Mouse (Mus musculus): ENCODE data around the gene Mtus2. TPM values are rescaled to one million over a fixed set of nuclear protein-coding genes. Genes with fewer than 3 reads are reported as not detected.

The Mtus2 gene
- total RNA-seq, 2 experiments from 2014 or later, result 0.35 to 0.73 TPM

- DNase-seq, result no peak
- intact Hi-C loops (cut with DNase I; ENCODE audit: low total_unique reads), result no loop called here
Observed at GRCm38 (mm10) chr5:148084766-148085165, 127.6 kb downstream of the Mtus2 start.

DNA sequence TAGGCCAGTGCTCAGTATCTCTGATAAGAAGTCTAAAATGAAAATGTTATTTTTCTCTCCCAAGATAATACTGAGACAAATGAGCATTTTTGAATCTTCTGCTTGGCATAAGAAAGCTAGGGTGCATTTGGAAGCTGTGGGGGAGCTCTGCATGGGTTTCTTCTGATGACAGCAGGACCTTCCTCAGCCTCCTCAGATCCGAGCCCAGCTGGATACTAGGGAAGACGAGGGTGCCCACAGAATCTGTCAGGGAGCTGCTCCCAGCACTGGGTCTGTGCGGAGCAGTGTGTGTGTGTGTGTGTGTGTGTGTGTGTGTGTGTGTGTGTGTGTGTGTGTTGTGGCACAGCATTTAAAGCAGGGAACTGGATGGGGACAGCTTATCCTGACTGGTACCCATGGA, 130.7 kb downstream of the Mtus2 start:
- intact Hi-C loops (cut with DNase I; ENCODE audit: low total_unique reads), result no loop called here
- DNase-seq, result no peak

- no peak for DNase-seq
Observed at GRCm38 (mm10) chr5:148090191-148090821, 133.2 kb downstream of the Mtus2 start.

GRCm38 (mm10) chr5:148094640-148095039, 137.5 kb downstream of the Mtus2 start:
- intact Hi-C loops (cut with DNase I; ENCODE audit: low total_unique reads), result no loop called here
- DNase-seq, result no peak

More at GRCm38 (mm10) chr5:148090191-148090821, 133.2 kb downstream of the Mtus2 start:
- intact Hi-C loops (cut with DNase I; ENCODE audit: low total_unique reads), result no loop called here

- intact Hi-C loops (cut with DNase I; ENCODE audit: low total_unique reads), result no loop called here
- no peak for DNase-seq
Observed at GRCm38 (mm10) chr5:148099356-148099755, 142.2 kb downstream of the Mtus2 start.

DNA sequence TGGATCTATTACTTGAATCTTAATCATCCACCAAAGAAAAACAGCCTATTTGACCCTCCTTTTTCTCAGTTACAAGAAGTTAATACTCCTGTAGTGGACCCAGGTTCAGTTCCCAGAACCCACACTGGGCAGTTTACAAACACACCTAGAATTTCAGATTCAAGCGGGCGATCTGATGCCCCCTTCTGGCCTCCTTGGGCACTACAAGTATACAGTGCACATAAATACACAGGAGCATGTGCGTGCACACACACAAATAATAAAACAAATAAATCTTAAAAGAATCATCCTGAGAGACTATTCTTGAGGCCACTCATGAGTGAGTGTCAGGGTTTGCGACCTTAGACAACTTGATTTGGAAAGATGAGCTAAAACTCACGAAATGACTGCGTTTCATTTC, 150.2 kb downstream of the Mtus2 start:
- no peak for DNase-seq
- intact Hi-C loops (cut with DNase I; ENCODE audit: low total_unique reads), result no loop called here

GRCm38 (mm10) chr5:148107890-148108289, 150.8 kb downstream of the Mtus2 start:
- intact Hi-C loops (cut with DNase I; ENCODE audit: low total_unique reads), result no loop called here

DNA sequence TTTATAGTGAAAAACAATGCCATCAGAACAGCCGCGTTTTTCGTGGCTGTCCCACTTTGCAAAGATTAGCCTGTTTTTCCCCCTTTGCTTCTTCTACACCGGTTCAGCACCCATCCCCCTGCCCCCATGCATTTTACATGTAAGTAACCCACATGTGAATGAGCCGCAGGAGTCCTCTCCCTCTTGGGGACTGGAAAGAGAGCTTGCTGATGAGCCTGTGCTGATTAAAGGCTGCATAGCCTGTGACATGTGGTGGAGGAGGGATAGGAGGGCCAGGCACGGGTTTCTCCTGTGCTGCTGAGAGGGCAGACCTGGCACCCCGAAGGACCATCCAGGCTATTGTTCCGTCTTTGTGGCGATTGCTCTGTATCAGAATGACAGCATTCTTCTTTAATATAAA, 151.2 kb downstream of the Mtus2 start:
- DNase-seq, result no peak
- intact Hi-C loops (cut with DNase I; ENCODE audit: low total_unique reads), result no loop called here

More at GRCm38 (mm10) chr5:148107890-148108289, 150.8 kb downstream of the Mtus2 start:
- no peak for DNase-seq

- DNase-seq, result no peak
- intact Hi-C loops (cut with DNase I; ENCODE audit: low total_unique reads), result no loop called here
Observed at GRCm38 (mm10) chr5:148115207-148115817, 158.2 kb downstream of the Mtus2 start.

GRCm38 (mm10) chr5:148124354-148124753, 167.2 kb downstream of the Mtus2 start:
- no peak for DNase-seq
- intact Hi-C loops (cut with DNase I; ENCODE audit: low total_unique reads), result no loop called here

- intact Hi-C loops (cut with DNase I; ENCODE audit: low total_unique reads), result no loop called here
Observed at GRCm38 (mm10) chr5:148130691-148131457, 173.8 kb downstream of the Mtus2 start.

DNA sequence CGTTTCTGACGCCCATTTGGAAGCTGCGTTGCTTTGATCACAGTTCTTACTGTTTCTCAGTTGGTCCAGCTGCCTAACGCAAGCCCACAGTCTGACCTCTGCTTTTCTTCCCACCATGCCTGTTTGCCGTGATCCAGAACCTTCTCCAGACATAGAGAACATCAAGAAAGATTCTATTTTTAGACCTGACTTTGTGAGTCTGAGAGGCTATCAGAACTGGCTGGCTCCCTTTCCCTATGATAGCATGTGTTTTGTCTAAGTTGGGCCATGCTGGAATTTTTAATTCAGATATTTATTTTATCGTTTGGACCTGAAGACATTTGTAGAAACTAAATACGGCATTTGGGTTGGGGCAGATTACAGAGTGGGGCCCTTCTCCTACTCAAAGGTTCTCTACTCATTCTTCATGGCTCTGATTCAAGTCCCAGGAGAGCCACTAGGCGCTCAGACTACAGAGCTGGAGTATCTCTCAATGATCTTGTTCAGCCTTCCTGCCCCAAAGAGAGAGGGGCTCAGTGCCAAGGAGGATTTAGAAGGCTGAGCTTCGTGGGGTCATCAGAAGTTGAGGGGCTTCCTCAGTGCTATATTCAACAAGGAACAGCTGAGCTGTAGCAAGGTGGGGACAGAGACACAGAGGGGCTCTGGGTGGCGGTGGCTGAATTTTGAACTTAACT, 174.5 kb downstream of the Mtus2 start:
- peak; percentile 35 for DNase-seq
- intact Hi-C loops (cut with DNase I; ENCODE audit: low total_unique reads), result no loop called here

More at GRCm38 (mm10) chr5:148130691-148131457, 173.8 kb downstream of the Mtus2 start:
- DNase-seq, result peak; percentile 51

DNA sequence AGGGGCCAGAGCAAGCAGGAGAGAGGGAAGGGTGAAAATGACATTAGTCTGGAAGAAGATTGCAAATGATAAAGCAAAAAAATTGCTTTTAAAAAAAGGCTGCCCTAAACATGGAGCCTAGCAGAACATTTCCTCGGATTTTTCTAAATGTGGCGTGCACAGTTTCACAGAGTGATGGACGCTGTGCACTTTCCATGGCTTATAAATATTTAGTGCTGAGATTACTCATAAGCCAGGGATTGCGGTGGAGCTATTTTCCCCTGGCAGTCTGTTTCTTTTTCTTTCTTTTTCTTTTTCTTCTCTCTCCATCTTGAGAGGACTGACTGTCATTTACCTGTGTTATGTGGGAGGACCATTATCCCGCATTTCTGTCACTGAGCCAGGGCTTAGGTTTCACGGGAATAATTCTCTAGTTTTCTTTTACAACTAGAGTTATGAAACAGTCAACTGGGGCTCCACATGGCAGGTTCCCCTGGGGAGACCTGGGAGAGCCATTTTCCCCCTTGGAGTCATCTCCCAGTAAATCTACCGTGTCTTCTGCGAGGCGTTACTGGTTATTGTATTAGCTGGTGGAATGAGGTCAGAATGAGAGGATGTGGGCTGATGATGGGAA, 176.4 kb downstream of the Mtus2 start:
- intact Hi-C loops (cut with DNase I; ENCODE audit: low total_unique reads), result no loop called here
- DNase-seq, result no peak

DNA sequence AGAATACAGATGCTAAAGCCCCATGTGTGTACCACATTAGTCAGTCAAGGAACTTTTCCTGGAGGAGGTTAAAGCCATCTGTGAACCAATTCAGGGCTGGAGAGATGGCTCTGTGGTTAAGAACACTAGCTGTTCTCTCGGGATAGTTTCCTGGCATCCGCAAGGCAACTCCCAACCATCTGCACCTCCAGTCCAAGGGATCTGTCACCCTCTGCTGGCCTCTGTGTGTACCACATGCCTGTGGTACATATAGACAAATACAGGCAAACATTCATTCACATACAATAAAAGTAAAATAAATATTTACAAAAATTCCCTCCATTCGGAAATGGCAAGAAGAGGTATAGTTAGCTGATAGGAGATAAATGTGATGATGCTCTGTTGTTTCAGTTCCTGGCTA, 184.5 kb downstream of the Mtus2 start:
- no peak for DNase-seq
- intact Hi-C loops (cut with DNase I; ENCODE audit: low total_unique reads), result no loop called here

GRCm38 (mm10) chr5:148146200-148146823, 189.2 kb downstream of the Mtus2 start:
- DNase-seq, result no peak
- intact Hi-C loops (cut with DNase I; ENCODE audit: low total_unique reads), result no loop called here

DNA sequence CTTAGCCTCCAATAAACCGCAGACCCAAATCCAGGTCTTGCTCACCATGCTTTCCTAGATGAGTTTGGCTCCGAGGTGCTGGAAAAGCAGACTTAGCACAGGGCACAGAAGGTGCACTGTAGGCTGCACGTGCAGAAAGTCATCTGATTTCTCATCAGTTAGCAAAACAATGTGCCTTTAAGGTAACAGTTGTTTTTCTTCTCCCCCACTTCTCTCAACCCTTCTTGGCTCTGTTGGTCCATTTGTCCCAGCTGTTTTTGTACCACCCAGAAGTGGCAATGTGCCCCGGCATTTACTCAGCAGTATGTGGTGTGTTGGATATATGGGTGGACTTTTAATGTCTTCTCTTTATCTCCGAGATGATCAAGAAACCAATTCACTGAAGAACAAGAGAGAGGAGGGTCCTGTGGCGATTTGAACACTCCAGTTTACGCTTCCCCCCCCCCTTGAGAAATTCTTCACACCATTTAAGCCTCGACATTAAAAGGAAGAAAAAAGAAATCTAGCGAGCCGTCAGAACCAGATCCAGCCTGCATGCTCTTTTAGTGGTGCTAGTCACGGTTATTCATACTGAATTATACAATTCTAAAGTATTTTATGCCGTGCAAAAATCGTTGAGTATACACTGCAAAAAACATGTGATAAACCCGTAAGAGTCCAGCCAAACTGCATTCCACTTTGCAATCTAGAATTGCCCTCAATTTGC, 194.9 kb downstream of the Mtus2 start:
- intact Hi-C loops (cut with DNase I; ENCODE audit: low total_unique reads), result no loop called here
- no peak for DNase-seq

GRCm38 (mm10) chr5:148152600-148153402, 195.7 kb downstream of the Mtus2 start:
- DNase-seq, result no peak
- intact Hi-C loops (cut with DNase I; ENCODE audit: low total_unique reads), result no loop called here

DNA sequence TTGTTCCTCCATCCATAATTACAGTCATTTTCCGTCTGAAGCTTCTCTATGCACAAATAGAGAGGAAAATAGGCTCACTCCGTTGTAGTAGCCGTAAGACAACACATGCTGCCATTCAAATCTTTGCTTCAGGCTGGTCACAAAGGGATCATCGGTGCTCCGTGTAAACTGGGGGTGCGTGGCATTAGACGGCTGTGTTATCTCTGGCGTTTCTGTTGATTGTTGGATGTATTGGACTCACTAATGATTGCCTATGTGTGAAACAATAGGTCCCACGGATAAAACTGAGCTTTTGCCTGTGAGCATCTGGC, 196.2 kb downstream of the Mtus2 start:
- intact Hi-C loops (cut with DNase I; ENCODE audit: low total_unique reads), result no loop called here

More for the DNA sequence above, 196.2 kb downstream of the Mtus2 start:
- no peak for DNase-seq

Data from gastrocnemius, postnatal 14 days (tissue).